Mouse (Mus musculus): ENCODE data around the gene Ankrd17.

DNA sequence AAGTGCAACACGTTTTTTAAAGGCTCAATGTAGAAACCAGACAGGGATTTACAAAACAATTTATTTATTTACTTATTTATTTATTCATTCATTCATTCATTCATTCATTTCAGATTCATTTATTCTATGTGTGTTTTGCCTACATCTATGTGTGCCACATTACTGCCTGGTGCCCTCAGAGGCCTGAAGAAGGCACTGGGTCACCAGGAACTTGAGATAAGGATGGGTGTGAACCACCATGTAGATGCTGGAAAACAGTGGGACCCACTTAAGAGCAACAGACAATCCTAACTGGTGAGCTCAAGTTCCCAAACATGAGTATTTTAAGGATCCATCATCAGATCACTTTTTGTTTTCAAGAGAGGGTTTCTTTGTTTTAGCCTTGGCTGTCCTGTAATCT is 91.6 kb downstream of the Ankrd17 start:
- TF ChIP-seq CTCF (IDR thresholded peaks at IDR 0.05; ENCODE audit: extremely low read depth, insufficient read length, insufficient replicate concordance, low read depth, low read length) (no peak), POLR2A (IDR thresholded peaks at IDR 0.05; ENCODE audit: low read depth, low read length) (no peak)
